Mouse (Mus musculus) heart, embryonic 16.5 days (tissue): ENCODE measurements around the gene B230217C12Rik. TPM values are rescaled to one million over a fixed set of nuclear protein-coding genes. Genes with fewer than 3 reads are reported as not detected.

Source experiments
- ATAC-seq: fragments of 200-750 bp; cut with Nextera tagmentation; replicated peaks from 2 replicates; pipeline ENCODE4 v1.8.0; 2017; ENCODE audit warnings: moderate number of reproducible peaks; ENCODE audit not compliant: insufficient read depth, low FRiP score; ENCODE audit errors: extremely low read depth
- H3K27ac ChIP-seq: fragments of 300-500 bp; sonication (generic); 2 replicates; pipeline ENCODE4 v1.5.1; 2014; ENCODE audit warnings: mild to moderate bottlenecking, low read length, control low read depth, moderate library complexity
- H3K27me3 ChIP-seq: fragments of 300-500 bp; sonication (generic); 2 replicates; pipeline ENCODE4 v1.6.1; 2014; ENCODE audit warnings: low read length, mixed read lengths; ENCODE audit not compliant: control insufficient read depth, insufficient read depth
- H3K36me3 ChIP-seq: fragments of 300-500 bp; sonication (generic); 2 replicates; pipeline ENCODE4 v1.6.1; 2014; ENCODE audit not compliant: control insufficient read depth, insufficient read depth
- H3K4me1 ChIP-seq: fragments of 300-500 bp; sonication (generic); 2 replicates; pipeline ENCODE4 v1.6.1; 2014; ENCODE audit warnings: low read length, mixed read lengths; ENCODE audit not compliant: control insufficient read depth, insufficient read depth
- H3K4me2 ChIP-seq: fragments of 300-500 bp; sonication (generic); 2 replicates; pipeline ENCODE4 v1.6.1; 2014; ENCODE audit warnings: low read depth, mild to moderate bottlenecking, control low read depth, low read length
- H3K4me3 ChIP-seq: fragments of 300-500 bp; sonication (generic); 2 replicates; pipeline ENCODE4 v1.5.1; 2014; ENCODE audit warnings: mild to moderate bottlenecking, control low read depth, low read length
- H3K9ac ChIP-seq: fragments of 300-500 bp; sonication (generic); 2 replicates; pipeline ENCODE4 v1.6.1; 2014; ENCODE audit warnings: low read length, control low read depth
- H3K9me3 ChIP-seq: fragments of 300-500 bp; sonication (generic); replicated peaks from 2 replicates; pipeline ENCODE4 v1.6.1; 2016; ENCODE audit warnings: low read length; ENCODE audit not compliant: control insufficient read depth
- WGBS: fragments of 180-500 bp; shearing (Covaris S2); extraction: QIAGEN DNeasy Blood & Tissue Kit; methylation state at CpG from one replicate; pipeline ENCODE4 v1.1.7; 2014; 5-methylcytosine and 5-hydroxymethylcytosine counted together
- polyA plus RNA-seq: library from polyadenylated mRNA; unstranded; fragments of >200 nt; fragmentation: Nextera tagmentation; extraction: Ambion mirVana; gene quantifications from 2 replicates; pipeline ENCODE4 v1.2.1, GENCODE M21; 2015

Gene B230217C12Rik
- polyA plus RNA-seq, 1 experiment from 2014 or later, result 3.2 TPM

DNA sequence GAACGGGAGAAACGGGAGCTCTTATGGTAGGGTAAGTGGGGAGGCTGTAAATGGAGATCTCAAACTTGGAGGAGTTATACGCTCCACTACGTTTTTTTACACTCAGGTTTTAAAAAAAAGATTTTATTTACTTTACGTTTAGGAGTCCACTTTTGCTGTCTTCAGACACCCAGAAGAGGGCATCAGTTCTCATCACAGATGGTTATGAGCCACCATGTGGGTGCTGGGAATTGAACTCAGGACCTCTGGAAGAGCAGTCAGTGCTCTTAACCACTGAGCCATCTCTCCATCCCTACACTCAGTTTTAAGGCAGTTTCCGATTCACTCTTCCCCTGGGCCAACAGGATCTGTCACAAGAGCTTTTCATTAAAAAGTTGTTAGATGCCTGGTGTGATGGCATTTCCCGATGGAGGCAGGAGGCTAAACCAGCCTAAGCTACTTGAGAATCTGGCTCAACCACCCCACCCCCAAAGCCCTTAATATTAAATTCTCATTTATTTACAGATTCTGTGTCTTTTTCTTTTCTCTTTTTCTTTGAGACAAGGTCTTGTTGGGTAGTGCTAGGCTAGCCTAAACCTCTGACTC lies 44.1 kb downstream of the B230217C12Rik start:
- peak overlapping the region; percentile 84 for H3K4me2 ChIP-seq
- no peaks in the 10 kb centered on the region for H3K4me1 ChIP-seq
- peak overlapping the region; percentile 88 for H3K27ac ChIP-seq
- no peak for ATAC-seq
- H3K9me3 ChIP-seq, result no peaks in the 10 kb centered on the region
- H3K36me3 ChIP-seq, result no peaks in the 10 kb centered on the region
- peak overlapping the region; percentile 83 for H3K4me3 ChIP-seq
- peak overlapping the region; percentile 66 for H3K9ac ChIP-seq
- no peaks in the 10 kb centered on the region for H3K27me3 ChIP-seq
- WGBS, result 21% methylated on average over 7 of the region's 7 CpGs

DNA sequence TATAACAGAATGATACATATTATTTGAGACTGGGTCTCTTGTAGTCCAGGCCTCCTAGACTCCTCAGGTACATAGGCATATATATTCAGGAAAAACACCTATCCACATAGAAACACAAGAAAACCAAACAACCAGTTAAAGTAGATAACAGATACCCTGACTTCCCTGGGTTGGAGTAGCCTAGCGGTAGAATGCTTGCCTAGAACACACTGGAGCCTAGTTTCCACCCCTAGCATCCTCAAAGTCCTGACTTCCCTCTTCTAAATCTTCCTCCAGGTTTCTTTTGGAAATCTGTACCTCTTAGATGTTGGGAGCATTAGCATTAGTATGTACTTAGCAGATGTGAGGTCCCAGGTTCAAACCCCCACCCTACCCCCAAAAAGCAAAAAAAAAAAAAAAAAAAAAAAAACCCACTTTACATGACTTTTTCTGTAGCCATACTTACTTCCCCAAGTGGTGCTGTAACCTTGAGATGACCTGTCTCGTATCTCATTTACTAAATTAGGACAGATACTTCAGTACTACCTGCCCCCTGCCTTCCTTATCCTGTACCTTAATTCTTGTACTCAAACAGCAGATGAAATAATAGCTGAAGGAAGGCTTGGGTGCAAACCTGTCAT lies 44.8 kb downstream of the B230217C12Rik start:
- H3K4me1 ChIP-seq, result no peaks in the 10 kb centered on the region
- no peak overlapping the region for H3K4me3 ChIP-seq
- H3K27ac ChIP-seq, result no peak overlapping the region
- H3K36me3 ChIP-seq, result no peaks in the 10 kb centered on the region
- WGBS, result 76% methylated on average over 2 of the region's 2 CpGs
- no peak overlapping the region for H3K9ac ChIP-seq
- H3K9me3 ChIP-seq, result no peaks in the 10 kb centered on the region
- H3K27me3 ChIP-seq, result no peaks in the 10 kb centered on the region
- ATAC-seq, result no peak
- no peak overlapping the region for H3K4me2 ChIP-seq

DNA sequence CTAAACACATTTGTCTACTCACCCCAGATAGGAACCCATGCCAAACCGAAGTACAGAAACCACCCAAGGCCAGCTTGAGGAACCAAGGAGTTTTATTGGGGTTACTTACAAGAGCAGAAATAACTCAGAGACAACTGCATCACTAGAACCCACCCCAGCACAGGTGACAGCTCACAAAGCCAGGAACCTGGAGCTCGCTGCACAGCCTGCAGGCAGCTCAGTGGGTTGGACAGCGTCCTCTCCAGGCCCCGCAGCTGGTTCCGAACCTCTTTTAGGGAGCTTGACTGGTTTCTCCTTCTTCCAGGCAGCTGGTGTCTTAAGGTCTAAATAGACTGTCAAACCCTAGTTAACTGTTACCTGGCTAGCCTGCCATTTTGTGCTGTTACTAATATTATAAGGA lies 51.2 kb downstream of the B230217C12Rik start:
- Histone ChIP-seq H3K27ac (no peak overlapping the region), H3K36me3 (no peaks in the 10 kb centered on the region), H3K4me1 (no peaks in the 10 kb centered on the region), H3K9me3 (peaks cover 5% of the 10 kb centered on the region; the same call in 1 of the 2 replicates), H3K4me2 (no peak overlapping the region), H3K9ac (no peak overlapping the region), H3K27me3 (no peaks in the 10 kb centered on the region), H3K4me3 (no peak overlapping the region)
- ATAC-seq, result no peak
- 75% methylated on average over 5 of the region's 5 CpGs for WGBS

Other genes starting within 250 kb of the B230217C12Rik start
- 0.70 and 0.79 TPM in 2 replicates for gene Epop, start 211.1 kb upstream of the B230217C12Rik start, polyA plus RNA-seq
- 2.1 and 2.8 TPM in 2 replicates for gene Mllt6, start 177.4 kb upstream of the B230217C12Rik start, polyA plus RNA-seq
- 81.1 and 86.1 TPM in 2 replicates for gene Cisd3, start 155.0 kb upstream of the B230217C12Rik start, polyA plus RNA-seq
- gene Pcgf2, start 140.3 kb upstream of the B230217C12Rik start, polyA plus RNA-seq, result 11.4 and 14.2 TPM in 2 replicates
- gene Psmb3, start 137.4 kb upstream of the B230217C12Rik start, polyA plus RNA-seq, result 359 and 395 TPM in 2 replicates
- 0.81 and 1.1 TPM in 2 replicates for gene Pip4k2b, start 96.1 kb upstream of the B230217C12Rik start, polyA plus RNA-seq
- 10.7 and 12.5 TPM in 2 replicates for gene Cwc25, start 74.2 kb upstream of the B230217C12Rik start, polyA plus RNA-seq
- gene 1700001P01Rik, start 64.9 kb upstream of the B230217C12Rik start, polyA plus RNA-seq, result 0.25 and 0.41 TPM in 2 replicates
- gene Rpl23, start 58.3 kb upstream of the B230217C12Rik start, polyA plus RNA-seq, result 299 and 310 TPM in 2 replicates
- 52.9 and 59.0 TPM in 2 replicates for gene Lasp1, start 41.8 kb upstream of the B230217C12Rik start, polyA plus RNA-seq
- 0.65 and 0.97 TPM in 2 replicates for gene Fbxo47, start 43.4 kb downstream of the B230217C12Rik start, polyA plus RNA-seq
- 1.8 and 2.6 TPM in 2 replicates for gene Plxdc1, start 145.7 kb downstream of the B230217C12Rik start, polyA plus RNA-seq
- 7.7 and 13.2 TPM in 2 replicates for gene Arl5c, start 155.4 kb downstream of the B230217C12Rik start, polyA plus RNA-seq
- 6.3 and 6.7 TPM in 2 replicates for gene Cacnb1, start 182.3 kb downstream of the B230217C12Rik start, polyA plus RNA-seq
- gene Rpl19, start 185.9 kb downstream of the B230217C12Rik start, polyA plus RNA-seq, result 596 and 670 TPM in 2 replicates
- gene Stac2, start 212.7 kb downstream of the B230217C12Rik start, polyA plus RNA-seq, result 0.62 and 0.75 TPM in 2 replicates